Mouse (Mus musculus) mouse trophoblast stem cell (cell line): ENCODE results near the gene Epop.

Experiments used
- in situ Hi-C, 2 experiments: fragments of 300-500 bp; cut with MseI, MboI; formaldehyde crosslinking; loops; 2 replicates in 1 of 2; 3 replicates in 1 of 2; pipeline ENCODE4 v1.15.1; 2025

Epop gene

DNA sequence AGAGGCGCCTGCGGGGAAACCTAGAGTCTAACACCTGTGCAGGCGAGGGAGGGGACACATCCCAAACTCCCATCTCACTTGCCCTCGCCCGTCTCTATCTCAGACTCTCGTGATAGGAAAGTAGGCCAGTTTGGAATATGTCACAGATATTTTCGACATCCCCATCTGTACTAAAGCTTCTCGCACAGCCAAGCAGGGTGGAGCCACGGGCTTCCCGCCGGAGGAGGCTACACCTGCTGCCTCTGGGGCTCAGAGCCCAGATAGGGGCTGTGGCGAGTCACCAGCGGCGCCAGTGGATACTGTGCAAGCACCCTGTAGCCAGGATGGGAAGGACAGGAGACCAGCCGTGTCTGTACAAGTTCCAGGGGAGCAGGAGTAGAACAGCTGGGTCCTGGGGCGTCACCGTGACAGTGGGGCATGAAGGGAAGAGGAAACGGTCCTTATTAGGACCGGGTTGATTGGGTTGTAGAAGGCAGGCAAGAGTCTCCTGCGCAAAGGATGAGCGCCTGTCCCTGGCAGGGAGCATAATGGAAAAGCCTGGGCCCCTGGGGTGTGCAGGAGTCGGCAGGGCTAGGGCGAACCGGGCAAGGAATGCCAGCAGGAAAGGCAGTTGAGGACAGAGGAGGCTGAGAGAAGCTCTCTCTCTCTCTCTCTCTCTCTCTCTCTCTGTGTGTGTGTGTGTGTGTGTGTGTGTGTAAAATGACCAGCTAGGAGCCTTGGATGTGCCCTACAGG is 39.1 kb downstream of the Epop start:
- in situ Hi-C loops, result no loop called here

DNA sequence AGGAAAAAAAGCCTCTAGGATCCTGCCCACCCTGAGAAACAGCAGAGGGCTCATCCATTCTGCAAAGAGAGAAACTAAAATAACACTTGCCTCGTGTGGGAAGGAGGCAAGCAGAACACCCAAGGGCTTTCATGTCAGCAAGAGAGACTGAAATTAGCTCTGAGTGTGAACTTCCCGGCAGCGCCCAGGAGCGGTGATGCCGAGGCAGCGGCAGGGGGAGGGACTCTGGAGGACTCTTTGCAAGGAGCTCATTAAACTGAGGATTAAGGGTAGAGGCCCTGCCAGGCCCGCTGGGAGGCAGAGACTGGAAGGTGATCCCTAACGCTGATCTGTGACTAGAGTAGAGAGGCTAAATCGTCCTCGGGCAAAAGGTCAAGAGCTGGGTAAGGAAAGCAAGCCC is 40.3 kb downstream of the Epop start:
- in situ Hi-C loops, result no loop called here

DNA sequence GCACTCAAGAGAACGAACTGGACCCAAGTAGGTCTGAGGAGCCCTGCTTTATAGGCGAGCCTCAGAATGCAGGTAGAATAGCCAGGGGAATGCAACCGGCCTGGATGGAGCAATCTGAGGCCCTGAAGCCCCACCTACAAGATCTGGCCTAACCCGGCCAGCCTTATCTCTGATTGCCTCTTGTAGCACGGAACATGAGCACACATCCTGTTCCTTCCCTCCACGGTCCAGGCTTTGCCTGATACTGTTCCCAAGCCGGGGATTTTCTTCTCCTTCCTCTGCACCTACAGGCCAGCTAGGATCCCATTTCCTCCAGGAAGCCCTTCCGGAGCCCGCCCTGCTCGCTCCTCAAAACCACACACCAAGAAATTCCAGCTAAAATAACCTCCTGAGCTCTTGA is 43.6 kb downstream of the Epop start:
- in situ Hi-C loops, result no loop called here

- in situ Hi-C loops, result no loop called here
These were observed 45.0 kb downstream of the Epop start for GRCm38 (mm10) chr11:97584476-97584875.

GRCm38 (mm10) chr11:97579088-97579857 is 50.2 kb downstream of the Epop start:
- in situ Hi-C loops, result no loop called here

GRCm38 (mm10) chr11:97578286-97578685 is 51.2 kb downstream of the Epop start:
- in situ Hi-C loops, result no loop called here
